Mouse (Mus musculus): ENCODE data around the gene F5. TPM values are rescaled to one million over a fixed set of nuclear protein-coding genes. Genes with fewer than 3 reads are reported as not detected.

Gene F5
- polyA plus RNA-seq, 1 experiment: 0.09 TPM

GRCm38 (mm10) chr1:164184142-164184870, 32.7 kb downstream of the F5 start:
- H3K4me1 ChIP-seq (ENCODE audit: control insufficient read depth, insufficient read depth, low read length): no peaks in the 10 kb centered on the region
- no peak overlapping the region for H3K4me3 ChIP-seq (ENCODE audit: insufficient read depth, low read length)
- H3K27ac ChIP-seq (ENCODE audit: insufficient read depth, low read depth, low read length): no peak overlapping the region
- no peak for TF ChIP-seq POLR2A (IDR thresholded peaks at IDR 0.05; ENCODE audit: borderline replicate concordance, low read depth, low read length)
- no peak for TF ChIP-seq CTCF (IDR thresholded peaks at IDR 0.05; ENCODE audit: low read depth, low read length)

GRCm38 (mm10) chr1:164184871-164185223, 33.2 kb downstream of the F5 start:
- no peaks in the 10 kb centered on the region for H3K4me1 ChIP-seq (ENCODE audit: control insufficient read depth, insufficient read depth, low read length)
- no peak overlapping the region for H3K27ac ChIP-seq (ENCODE audit: insufficient read depth, low read depth, low read length)
- TF ChIP-seq POLR2A (IDR thresholded peaks at IDR 0.05; ENCODE audit: borderline replicate concordance, low read depth, low read length) (no peak), CTCF (IDR thresholded peaks at IDR 0.05; ENCODE audit: low read depth, low read length) (no peak)
- H3K4me3 ChIP-seq (ENCODE audit: insufficient read depth, low read length): no peak overlapping the region

- TF ChIP-seq CTCF (IDR thresholded peaks at IDR 0.05; ENCODE audit: low read depth, low read length) (no peak), POLR2A (IDR thresholded peaks at IDR 0.05; ENCODE audit: borderline replicate concordance, low read depth, low read length) (no peak)
- Histone ChIP-seq H3K27ac (ENCODE audit: insufficient read depth, low read depth, low read length) (no peak overlapping the region), H3K4me1 (ENCODE audit: control insufficient read depth, insufficient read depth, low read length) (no peaks in the 10 kb centered on the region), H3K4me3 (ENCODE audit: insufficient read depth, low read length) (no peak overlapping the region)
Measured at GRCm38 (mm10) chr1:164185316-164185715, 33.7 kb downstream of the F5 start.

- Histone ChIP-seq H3K27ac (ENCODE audit: insufficient read depth, low read depth, low read length) (no peak overlapping the region), H3K4me1 (ENCODE audit: control insufficient read depth, insufficient read depth, low read length) (no peaks in the 10 kb centered on the region), H3K4me3 (ENCODE audit: insufficient read depth, low read length) (no peak overlapping the region)
- TF ChIP-seq CTCF (IDR thresholded peaks at IDR 0.05; ENCODE audit: low read depth, low read length) (no peak), POLR2A (IDR thresholded peaks at IDR 0.05; ENCODE audit: borderline replicate concordance, low read depth, low read length) (no peak)
Measured at GRCm38 (mm10) chr1:164187002-164187560, 35.4 kb downstream of the F5 start.

- H3K4me3 ChIP-seq (ENCODE audit: insufficient read depth, low read length): no peak overlapping the region
- no peak overlapping the region for H3K27ac ChIP-seq (ENCODE audit: insufficient read depth, low read depth, low read length)
- TF ChIP-seq POLR2A (IDR thresholded peaks at IDR 0.05; ENCODE audit: borderline replicate concordance, low read depth, low read length): no peak
- no peak for TF ChIP-seq CTCF (IDR thresholded peaks at IDR 0.05; ENCODE audit: low read depth, low read length)
- no peaks in the 10 kb centered on the region for H3K4me1 ChIP-seq (ENCODE audit: control insufficient read depth, insufficient read depth, low read length)
Measured at GRCm38 (mm10) chr1:164199551-164199950, 47.9 kb downstream of the F5 start.

GRCm38 (mm10) chr1:164208437-164208836, 56.8 kb downstream of the F5 start:
- Histone ChIP-seq H3K27ac (ENCODE audit: insufficient read depth, low read depth, low read length) (no peak overlapping the region), H3K4me1 (ENCODE audit: control insufficient read depth, insufficient read depth, low read length) (no peaks in the 10 kb centered on the region), H3K4me3 (ENCODE audit: insufficient read depth, low read length) (no peak overlapping the region)
- TF ChIP-seq CTCF (IDR thresholded peaks at IDR 0.05; ENCODE audit: low read depth, low read length) (no peak), POLR2A (IDR thresholded peaks at IDR 0.05; ENCODE audit: borderline replicate concordance, low read depth, low read length) (no peak)

GRCm38 (mm10) chr1:164210899-164211298, 59.3 kb downstream of the F5 start:
- Histone ChIP-seq H3K27ac (ENCODE audit: insufficient read depth, low read depth, low read length) (no peak overlapping the region), H3K4me1 (ENCODE audit: control insufficient read depth, insufficient read depth, low read length) (no peaks in the 10 kb centered on the region), H3K4me3 (ENCODE audit: insufficient read depth, low read length) (no peak overlapping the region)
- no peak for TF ChIP-seq POLR2A (IDR thresholded peaks at IDR 0.05; ENCODE audit: borderline replicate concordance, low read depth, low read length)
- no peak for TF ChIP-seq CTCF (IDR thresholded peaks at IDR 0.05; ENCODE audit: low read depth, low read length)

GRCm38 (mm10) chr1:164212686-164213085, 61.0 kb downstream of the F5 start:
- TF ChIP-seq POLR2A (IDR thresholded peaks at IDR 0.05; ENCODE audit: borderline replicate concordance, low read depth, low read length): no peak
- TF ChIP-seq CTCF (IDR thresholded peaks at IDR 0.05; ENCODE audit: low read depth, low read length): no peak
- no peak overlapping the region for H3K4me3 ChIP-seq (ENCODE audit: insufficient read depth, low read length)
- no peak overlapping the region for H3K27ac ChIP-seq (ENCODE audit: insufficient read depth, low read depth, low read length)
- no peaks in the 10 kb centered on the region for H3K4me1 ChIP-seq (ENCODE audit: control insufficient read depth, insufficient read depth, low read length)

GRCm38 (mm10) chr1:164214190-164214589, 62.6 kb downstream of the F5 start:
- Histone ChIP-seq H3K4me3 (ENCODE audit: insufficient read depth, low read length) (no peak overlapping the region), H3K27ac (ENCODE audit: insufficient read depth, low read depth, low read length) (no peak overlapping the region), H3K4me1 (ENCODE audit: control insufficient read depth, insufficient read depth, low read length) (no peaks in the 10 kb centered on the region)
- TF ChIP-seq POLR2A (IDR thresholded peaks at IDR 0.05; ENCODE audit: borderline replicate concordance, low read depth, low read length) (no peak), CTCF (IDR thresholded peaks at IDR 0.05; ENCODE audit: low read depth, low read length) (no peak)

GRCm38 (mm10) chr1:164215097-164215496, 63.5 kb downstream of the F5 start:
- TF ChIP-seq CTCF (IDR thresholded peaks at IDR 0.05; ENCODE audit: low read depth, low read length): no peak
- no peak for TF ChIP-seq POLR2A (IDR thresholded peaks at IDR 0.05; ENCODE audit: borderline replicate concordance, low read depth, low read length)
- Histone ChIP-seq H3K27ac (ENCODE audit: insufficient read depth, low read depth, low read length) (no peak overlapping the region), H3K4me3 (ENCODE audit: insufficient read depth, low read length) (no peak overlapping the region), H3K4me1 (ENCODE audit: control insufficient read depth, insufficient read depth, low read length) (no peaks in the 10 kb centered on the region)
